Mouse (Mus musculus) spleen, adult 2 months (tissue): ENCODE results near the gene Odf3l1. TPM values are rescaled to one million over a fixed set of nuclear protein-coding genes. Genes with fewer than 3 reads are reported as not detected.

Experiments
- DNase-seq, 2 experiments: peaks; one replicate each; pipeline versions ENCODE4 v3.0.0 to v3.0.0-alpha.2; 2012 to 2021; ENCODE audit warnings: low spot score in 2 of 2, low read depth in 1 of 2
- H3K27ac ChIP-seq: fragments of 200-500 bp; 2 replicates; pipeline ENCODE4 v1.5.1; 2012; ENCODE audit warnings: low read length, inconsistent platforms; ENCODE audit not compliant: insufficient read depth
- H3K27me3 ChIP-seq: fragments of 200-500 bp; 2 replicates; pipeline ENCODE4 v1.6.1; 2012; ENCODE audit warnings: mild to moderate bottlenecking, moderate library complexity, low read length, inconsistent platforms; ENCODE audit not compliant: control insufficient read depth, insufficient read depth
- H3K36me3 ChIP-seq: fragments of 200-500 bp; 2 replicates; pipeline ENCODE4 v1.6.1; 2012; ENCODE audit warnings: mild to moderate bottlenecking, low read length, inconsistent platforms; ENCODE audit not compliant: control insufficient read depth, insufficient read depth
- H3K4me1 ChIP-seq: fragments of 200-500 bp; 2 replicates; pipeline ENCODE4 v1.6.1; 2011; ENCODE audit warnings: inconsistent platforms; ENCODE audit not compliant: control insufficient read depth, insufficient read depth, insufficient read length
- H3K4me3 ChIP-seq: fragments of 200-500 bp; 2 replicates; pipeline ENCODE4 v1.5.1; 2011; ENCODE audit warnings: mild to moderate bottlenecking, inconsistent platforms; ENCODE audit not compliant: insufficient read depth, insufficient read length; ENCODE audit errors: extremely low read depth
- CTCF ChIP-seq: fragments of 200-500 bp; IDR thresholded peaks from 2 replicates; pipeline ENCODE4 v1.5.1; 2011; ENCODE audit warnings: mild to moderate bottlenecking, inconsistent platforms; ENCODE audit not compliant: insufficient read depth, insufficient read length, insufficient replicate concordance; ENCODE audit errors: extremely low read depth
- POLR2A ChIP-seq: fragments of 200-500 bp; IDR thresholded peaks from 2 replicates; pipeline ENCODE4 v1.6.1; 2011; ENCODE audit warnings: low read depth, low read length, inconsistent platforms
- WGBS: fragments of 180-500 bp; shearing (Covaris S2); methylation state at CpG from one replicate; pipeline ENCODE4 v1.1.7; 2018; 5-methylcytosine and 5-hydroxymethylcytosine counted together
- polyA plus RNA-seq: library from polyadenylated mRNA; depleted of rRNA; stranded (reverse); fragments of >200 nt; gene quantifications from 2 replicates; pipeline ENCODE4 v1.2.3, GENCODE M21; 2012

The Odf3l1 gene
- polyA plus RNA-seq, 1 experiment, result 0.28 TPM

DNA sequence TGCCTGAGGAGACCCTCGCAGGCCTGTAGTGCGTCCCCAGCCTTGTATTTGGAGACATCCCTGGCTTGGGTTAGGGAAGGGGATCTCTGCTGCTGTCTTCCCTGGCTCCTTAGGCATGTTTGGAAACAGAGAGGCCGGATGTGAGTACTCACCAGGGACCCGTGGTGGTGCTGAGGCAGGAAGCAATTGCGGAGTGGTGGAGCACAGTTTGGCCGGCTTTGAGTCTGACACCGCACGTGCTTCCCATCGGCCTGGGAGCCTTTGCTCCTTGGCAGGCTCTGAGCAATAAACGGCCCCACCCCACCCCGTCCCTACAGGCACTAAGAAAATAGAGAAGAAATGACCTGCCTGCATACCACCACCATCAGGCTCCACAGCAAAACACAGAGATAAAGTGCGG is 18.3 kb upstream of the Odf3l1 start:
- no peak overlapping the region for H3K4me3 ChIP-seq
- H3K4me1 ChIP-seq, result no peaks in the 10 kb centered on the region
- WGBS, result 60% methylated on average over 12 of the region's 12 CpGs
- no peak for TF ChIP-seq POLR2A
- no peak for TF ChIP-seq CTCF
- DNase-seq, result no peak
- H3K27me3 ChIP-seq, result no peaks in the 10 kb centered on the region
- no peaks in the 10 kb centered on the region for H3K36me3 ChIP-seq
- no peak overlapping the region for H3K27ac ChIP-seq

DNA sequence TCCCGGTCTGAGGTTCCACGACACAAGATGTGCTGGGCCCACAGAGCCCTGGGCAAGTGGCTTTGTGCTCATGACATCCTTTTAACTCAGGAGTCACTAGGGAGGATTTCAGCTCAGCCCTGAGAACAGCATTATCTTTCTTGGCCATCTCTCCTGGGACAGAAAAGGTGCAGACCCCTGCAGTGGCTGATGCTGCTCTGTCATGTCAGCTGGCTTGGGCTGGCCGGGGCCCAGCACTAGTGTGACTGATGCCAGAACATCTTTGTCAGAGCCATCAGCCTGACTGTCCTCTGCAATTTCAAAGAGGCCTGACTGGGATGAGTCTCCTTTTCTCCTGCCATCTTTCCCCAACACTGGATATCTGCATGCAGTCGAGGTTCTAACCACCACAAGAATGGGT is 17.8 kb upstream of the Odf3l1 start:
- Histone ChIP-seq H3K36me3 (no peaks in the 10 kb centered on the region), H3K27me3 (no peaks in the 10 kb centered on the region), H3K4me1 (no peaks in the 10 kb centered on the region), H3K4me3 (no peak overlapping the region), H3K27ac (no peak overlapping the region)
- no peak for DNase-seq
- TF ChIP-seq POLR2A, result no peak
- WGBS, result 71% methylated on average over 4 of the region's 4 CpGs

DNA sequence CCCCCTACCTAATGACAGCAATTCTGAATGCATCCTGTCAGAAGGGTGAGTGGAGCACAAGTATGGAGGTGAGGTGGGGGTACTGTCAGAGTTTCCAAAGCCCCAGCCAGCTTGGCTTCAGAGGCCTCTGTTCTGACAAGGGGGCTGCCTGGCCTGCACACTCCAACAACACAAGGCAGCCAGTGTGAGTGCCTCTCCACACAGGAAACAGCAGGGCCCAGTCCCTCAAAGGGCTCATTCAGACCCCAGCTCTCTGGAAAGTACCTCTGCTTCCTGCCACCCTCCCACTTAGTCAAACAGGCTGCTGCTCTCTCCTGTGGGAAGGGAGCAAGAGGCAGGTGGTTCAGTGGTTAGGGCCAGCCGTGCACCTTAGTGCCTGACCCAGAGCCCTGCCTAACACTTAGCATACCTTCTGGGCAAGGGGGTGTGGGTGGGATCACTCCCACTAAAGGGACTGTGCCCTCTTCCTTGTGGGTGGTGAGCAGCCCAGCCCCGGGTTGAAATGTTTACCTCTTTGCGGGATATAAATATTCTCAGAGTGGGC is 17.1 kb upstream of the Odf3l1 start:
- no peak for DNase-seq

DNA sequence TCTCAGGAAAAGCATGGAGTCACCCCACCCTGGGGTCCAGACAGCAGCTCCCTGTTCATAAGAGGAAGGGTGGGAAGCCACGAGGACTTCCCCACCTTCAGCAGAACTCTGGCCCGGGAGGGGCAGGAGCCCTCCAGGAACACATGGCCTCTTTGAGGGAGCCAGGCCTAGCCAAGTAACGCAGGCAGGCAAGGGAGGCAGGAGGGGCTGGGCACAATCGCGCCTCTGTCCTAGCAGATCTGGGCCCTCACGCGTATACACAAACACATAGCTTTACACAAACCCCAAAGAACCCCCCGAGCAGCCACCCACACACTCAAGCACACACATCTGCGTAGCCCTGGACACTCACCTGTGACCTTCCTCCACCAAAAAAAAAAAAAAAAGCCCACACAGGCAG is 16.3 kb upstream of the Odf3l1 start:
- 67% methylated on average over 9 of the region's 9 CpGs for WGBS
- Histone ChIP-seq H3K27me3 (no peaks in the 10 kb centered on the region), H3K4me3 (no peak overlapping the region), H3K4me1 (no peaks in the 10 kb centered on the region), H3K27ac (no peak overlapping the region), H3K36me3 (no peaks in the 10 kb centered on the region)
- TF ChIP-seq POLR2A (no peak), CTCF (no peak)
- DNase-seq, result no peak

More for the DNA sequence above, 17.1 kb upstream of the Odf3l1 start:
- Histone ChIP-seq H3K27ac (no peak overlapping the region), H3K4me1 (no peaks in the 10 kb centered on the region), H3K36me3 (no peaks in the 10 kb centered on the region), H3K4me3 (no peak overlapping the region), H3K27me3 (no peaks in the 10 kb centered on the region)
- WGBS, result 57% methylated on average over 3 of the region's 3 CpGs
- TF ChIP-seq CTCF (no peak), POLR2A (no peak)

DNA sequence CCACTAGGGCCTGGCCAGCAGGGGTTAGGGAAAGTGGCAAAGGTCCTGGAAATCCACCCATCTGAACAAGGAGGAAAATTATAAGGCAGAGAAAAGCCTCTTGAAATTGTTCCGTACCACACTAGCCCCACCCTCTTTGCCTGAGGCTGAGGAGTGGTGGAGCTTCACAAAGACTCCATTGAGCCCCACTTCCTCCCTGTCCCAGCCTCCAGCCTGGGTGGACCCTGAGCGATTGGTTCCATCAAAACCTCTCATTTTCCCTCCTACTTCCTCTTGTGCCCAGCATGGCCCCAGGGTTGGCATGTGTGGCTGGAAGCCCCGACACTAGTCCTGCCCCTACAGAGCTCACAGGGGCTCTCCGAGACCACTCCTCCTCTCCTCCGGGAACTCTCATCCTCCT is 12.8 kb upstream of the Odf3l1 start:
- no peaks in the 10 kb centered on the region for H3K36me3 ChIP-seq
- no peak overlapping the region for H3K4me3 ChIP-seq
- 77% methylated on average over 5 of the region's 5 CpGs for WGBS
- H3K4me1 ChIP-seq, result no peaks in the 10 kb centered on the region
- H3K27me3 ChIP-seq, result no peaks in the 10 kb centered on the region
- TF ChIP-seq CTCF (no peak), POLR2A (no peak)
- no peak for DNase-seq
- no peak overlapping the region for H3K27ac ChIP-seq

DNA sequence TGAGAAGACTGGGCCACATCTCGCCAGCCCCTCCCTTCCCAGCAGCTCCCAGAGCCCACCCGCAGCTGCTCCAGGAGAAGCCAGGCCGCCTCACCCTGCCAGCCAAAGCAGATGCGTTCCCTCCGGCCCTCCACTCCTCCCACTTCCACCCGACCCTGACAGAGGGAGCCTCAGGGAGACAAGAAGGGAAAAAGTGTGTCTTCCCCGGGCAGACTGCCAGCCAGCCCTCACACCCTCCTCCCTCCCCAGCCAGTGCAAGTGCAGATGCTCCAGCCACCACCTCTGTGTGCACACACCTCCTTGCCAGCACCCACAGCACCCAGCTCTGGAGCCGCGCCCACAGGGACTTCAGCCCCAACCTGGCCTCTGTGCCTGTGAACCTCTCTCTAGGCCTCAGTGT is 12.3 kb upstream of the Odf3l1 start:
- Histone ChIP-seq H3K27ac (no peak overlapping the region), H3K27me3 (no peaks in the 10 kb centered on the region), H3K4me3 (no peak overlapping the region), H3K36me3 (no peaks in the 10 kb centered on the region), H3K4me1 (no peaks in the 10 kb centered on the region)
- DNase-seq, result no peak
- TF ChIP-seq POLR2A, result no peak
- no peak for TF ChIP-seq CTCF
- WGBS, result 77% methylated on average over 9 of the region's 9 CpGs

DNA sequence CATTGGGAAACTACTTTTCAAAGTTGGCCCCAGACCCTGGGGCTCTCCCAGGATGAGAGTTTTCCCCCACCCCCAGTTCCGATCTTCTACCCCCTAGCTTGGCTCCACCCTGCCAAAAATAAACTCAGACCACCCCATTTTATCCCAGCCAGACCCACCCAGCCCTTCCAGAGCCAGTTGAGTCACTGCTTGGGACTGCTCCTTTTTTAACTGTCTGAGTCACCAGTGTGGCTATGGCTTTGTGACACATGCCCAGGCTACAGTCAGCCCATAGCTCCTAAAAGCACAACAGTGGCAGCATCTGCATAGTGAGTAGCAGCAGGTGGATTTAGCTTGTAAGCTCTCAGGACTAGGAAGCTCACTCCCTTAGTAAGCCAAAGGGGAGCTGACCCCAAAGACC is 8.6 kb upstream of the Odf3l1 start:
- TF ChIP-seq CTCF (no peak), POLR2A (no peak)
- DNase-seq, result no peak
- no peak overlapping the region for H3K27ac ChIP-seq

More for the DNA sequence above, 8.6 kb upstream of the Odf3l1 start:
- Histone ChIP-seq H3K36me3 (no peaks in the 10 kb centered on the region), H3K4me3 (no peak overlapping the region), H3K27me3 (no peaks in the 10 kb centered on the region), H3K4me1 (no peaks in the 10 kb centered on the region)
- WGBS, result 86% methylated on average over 1 of the region's 1 CpGs
